Mouse (Mus musculus) cerebellum, adult 8-10 months (tissue): ENCODE data around the gene Il18.

Experiments
- DNase-seq: peaks from one replicate; pipeline ENCODE4 v3.0.0; 2022

Gene Il18

DNA sequence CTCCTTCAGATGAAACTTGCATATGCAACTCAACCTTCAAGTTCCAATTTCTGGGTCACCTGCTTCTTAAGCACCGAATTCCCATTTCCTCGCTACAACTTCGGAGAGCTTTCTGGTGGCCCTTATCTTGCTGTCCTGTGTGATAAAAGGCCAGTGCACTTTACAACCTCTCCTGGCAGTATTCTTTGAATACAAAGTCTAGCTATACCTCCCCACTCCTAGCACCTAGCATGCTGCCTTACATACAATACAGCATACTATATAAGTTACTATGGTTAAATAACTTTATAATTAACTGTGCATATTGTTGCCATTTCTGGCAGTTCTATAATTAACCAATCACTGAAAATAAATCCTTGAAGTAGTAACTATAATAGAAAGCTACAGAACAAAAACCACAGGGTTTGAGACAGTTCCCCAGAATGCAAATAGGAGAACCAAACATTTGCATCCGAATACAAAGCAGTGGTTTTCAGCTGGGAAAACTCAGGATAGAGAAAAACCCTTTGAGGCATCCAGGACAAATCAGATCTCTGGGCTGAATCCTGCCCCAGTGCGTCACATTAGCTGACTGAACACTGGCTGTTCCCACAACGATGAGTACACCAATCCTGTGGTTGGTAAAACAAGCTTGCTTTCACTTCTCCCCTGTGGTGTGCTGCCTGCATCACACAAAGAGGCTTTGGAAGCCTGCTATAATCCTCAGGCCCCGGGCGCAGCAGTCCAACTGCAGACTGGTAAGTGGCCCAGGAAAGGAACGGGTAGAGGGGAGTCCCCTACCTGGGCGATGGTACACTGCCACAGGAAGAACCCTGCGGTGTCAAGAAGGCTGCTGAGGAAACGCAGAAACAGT lies at the start of gene Il18:
Gene Il18, plus strand, starts transcription at position 587 of the 853 bp plus-strand sequence.
- DNase-seq: peak; percentile 14

DNA sequence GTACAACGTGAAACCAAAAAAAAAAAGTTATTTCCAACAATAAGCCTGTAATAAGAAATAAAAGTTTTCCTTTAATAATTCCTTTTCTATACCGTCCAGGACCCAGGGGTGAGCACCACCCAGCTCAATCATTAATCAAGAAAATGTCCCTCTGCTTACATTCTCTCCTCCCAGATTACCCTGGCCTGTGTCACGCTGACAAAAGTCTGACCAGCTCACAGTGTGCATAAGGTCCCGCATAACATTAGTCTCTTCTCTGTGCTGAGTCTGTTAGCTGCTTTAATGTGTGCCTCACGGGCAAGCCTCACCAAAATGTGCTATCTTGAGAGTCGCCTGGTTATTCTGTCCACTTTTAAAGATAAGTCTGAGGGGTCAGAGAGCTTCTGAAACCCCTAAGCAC lies 49.2 kb upstream of the Il18 start:
- DNase-seq: no peak

DNA sequence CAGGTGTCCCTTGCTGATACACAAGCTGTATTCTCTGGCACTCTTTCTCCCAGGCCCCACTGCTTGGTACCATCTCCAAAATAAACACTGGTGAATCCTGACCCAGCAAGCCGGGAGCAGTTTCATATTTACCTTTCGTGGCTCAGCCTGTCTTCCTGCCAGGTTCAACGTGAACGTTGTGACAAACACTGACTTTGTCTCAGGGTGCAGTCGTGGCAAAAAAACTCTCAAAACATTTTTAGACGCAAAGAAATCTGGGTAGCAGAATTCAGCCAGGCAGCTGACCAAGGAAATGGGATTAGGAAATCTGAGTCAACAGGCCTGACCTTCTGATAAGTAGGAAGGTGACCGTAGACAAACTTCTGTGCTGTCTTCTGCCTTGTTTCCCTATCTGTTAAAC lies 47.1 kb upstream of the Il18 start:
- no peak for DNase-seq

GRCm38 (mm10) chr9:50515462-50515861 lies 39.2 kb upstream of the Il18 start:
- no peak for DNase-seq

GRCm38 (mm10) chr9:50518781-50519180 lies 35.8 kb upstream of the Il18 start:
- DNase-seq: no peak

DNA sequence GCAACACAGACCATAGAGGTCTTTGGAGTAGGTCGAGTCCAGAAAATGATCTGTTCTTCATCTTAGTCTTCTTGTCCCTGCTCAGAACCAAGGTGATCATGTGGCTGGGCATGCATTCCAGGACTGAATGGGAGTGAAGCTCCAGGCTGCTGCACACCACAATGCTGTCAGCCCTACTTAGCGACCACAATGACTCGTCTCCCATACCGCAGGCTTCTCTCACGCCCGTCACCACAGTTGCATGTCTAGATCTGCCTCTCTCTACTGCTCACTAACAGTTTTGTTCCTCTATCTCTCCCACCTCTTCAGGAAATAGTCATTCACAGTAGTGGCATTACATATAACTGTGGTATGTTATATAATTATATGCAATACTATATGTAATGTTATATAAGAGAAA lies 33.9 kb upstream of the Il18 start:
- DNase-seq: no peak

GRCm38 (mm10) chr9:50521562-50521961 lies 33.1 kb upstream of the Il18 start:
- DNase-seq: no peak

DNA sequence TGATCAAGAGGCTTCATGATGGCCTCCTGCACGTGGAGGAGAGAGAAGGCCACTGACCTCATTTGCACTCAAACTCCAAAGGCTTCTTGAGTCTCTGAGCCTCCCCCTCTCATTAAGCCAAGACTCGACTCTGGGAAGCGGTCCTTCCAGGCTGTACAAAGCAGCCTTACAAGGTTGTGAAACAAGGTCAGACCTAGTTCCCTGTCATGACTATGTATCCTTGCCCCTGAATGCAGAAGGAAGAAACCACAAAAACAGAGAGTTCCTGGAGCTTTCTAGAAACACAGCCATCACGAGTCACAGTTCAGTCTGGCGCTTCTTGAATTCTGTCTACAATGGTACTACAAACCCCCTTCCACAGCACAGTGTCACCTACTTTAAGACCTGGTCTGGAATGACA lies 32.1 kb upstream of the Il18 start:
- DNase-seq: no peak

DNA sequence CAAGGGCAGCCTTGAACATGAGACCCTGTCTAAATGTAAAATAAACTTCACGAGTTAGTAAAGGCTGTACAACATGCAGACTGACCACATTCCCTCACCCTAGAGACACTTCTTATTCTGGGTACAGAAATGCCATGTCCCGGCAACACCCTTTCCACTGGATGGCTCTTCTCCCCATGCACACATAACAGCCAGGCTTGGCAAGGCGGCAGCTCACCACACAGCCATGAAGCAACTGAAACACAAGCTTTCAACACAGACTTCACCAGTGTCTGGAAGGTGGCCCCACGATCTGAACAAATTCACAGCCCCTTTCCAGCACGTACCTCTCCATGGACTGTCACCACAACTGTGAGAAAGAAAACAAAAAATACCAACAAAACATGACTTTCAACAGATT lies 29.7 kb upstream of the Il18 start:
- DNase-seq: no peak

DNA sequence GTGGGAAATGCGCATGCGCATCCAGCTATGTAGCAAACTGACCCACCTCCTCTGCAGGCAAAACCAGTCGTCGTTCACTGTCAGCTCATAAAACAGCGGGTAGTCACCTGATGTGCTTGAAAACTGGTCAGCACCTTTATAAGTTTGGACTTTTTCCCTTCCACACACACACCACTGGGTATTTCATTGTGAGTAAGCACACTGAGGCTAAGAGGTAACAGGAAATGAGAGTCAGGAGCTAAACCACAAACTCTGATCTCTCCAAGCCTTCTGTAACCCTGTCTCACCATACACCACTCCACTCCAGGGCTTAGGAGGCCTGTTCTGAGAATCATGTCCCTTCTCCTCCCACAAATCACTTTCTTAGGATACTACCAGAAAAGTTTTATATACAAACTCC lies 29.0 kb upstream of the Il18 start:
- DNase-seq: no peak

- DNase-seq: no peak
Observed at GRCm38 (mm10) chr9:50527860-50528259, 26.8 kb upstream of the Il18 start.

DNA sequence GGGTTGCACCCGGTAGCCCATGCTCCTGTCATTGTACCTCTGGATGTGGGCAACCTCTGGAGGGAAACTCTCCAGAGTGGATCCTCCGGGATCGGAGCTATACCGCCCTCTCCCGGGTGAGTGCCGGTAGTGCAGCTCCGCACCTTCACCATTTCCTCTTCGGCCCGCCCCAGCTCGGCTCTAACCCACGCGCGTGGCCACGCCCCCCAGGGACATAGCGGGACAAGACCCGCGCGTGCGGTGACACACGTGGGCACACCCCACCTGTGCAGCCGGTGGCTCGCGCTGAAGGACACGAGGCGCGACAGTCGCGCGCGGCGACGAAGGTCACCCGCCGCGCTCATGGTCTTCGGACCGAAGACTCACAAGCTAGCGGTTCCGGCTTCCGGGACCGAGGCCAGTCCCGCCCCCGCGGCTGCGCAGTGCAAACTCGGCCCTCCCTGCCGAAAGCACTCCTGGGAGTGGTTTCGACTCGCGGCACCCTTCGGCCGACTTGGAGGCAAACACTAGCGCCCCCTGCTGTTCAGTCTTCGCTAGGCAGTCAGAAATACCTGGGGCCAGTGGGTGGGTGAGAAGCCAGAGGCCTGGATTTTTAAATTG lies 26.2 kb upstream of the Il18 start, which contains the start of gene Pts:
Gene Pts, minus strand, starts transcription at position 432 of the 600 bp plus-strand sequence.
- DNase-seq: peak; percentile 96

DNA sequence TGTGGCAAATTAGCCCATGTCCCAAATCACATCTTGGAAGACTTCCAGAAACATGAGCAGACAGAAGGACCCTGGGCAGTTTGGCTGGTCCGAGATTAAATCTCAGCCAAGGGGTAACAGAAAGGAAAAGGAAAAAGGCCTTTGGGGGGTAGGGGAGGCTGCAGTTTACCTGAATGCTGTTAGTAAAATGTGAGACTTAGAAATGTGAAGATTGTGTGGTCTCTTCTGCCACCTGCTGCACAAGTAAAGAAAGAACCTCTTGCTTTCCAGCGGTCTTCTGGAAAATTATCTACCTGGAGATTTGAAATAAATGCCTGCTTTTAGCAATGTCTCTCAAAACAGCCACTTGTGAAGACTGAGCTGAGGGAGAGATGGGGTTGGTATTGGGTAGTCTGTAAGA lies 23.7 kb upstream of the Il18 start:
- no peak for DNase-seq

DNA sequence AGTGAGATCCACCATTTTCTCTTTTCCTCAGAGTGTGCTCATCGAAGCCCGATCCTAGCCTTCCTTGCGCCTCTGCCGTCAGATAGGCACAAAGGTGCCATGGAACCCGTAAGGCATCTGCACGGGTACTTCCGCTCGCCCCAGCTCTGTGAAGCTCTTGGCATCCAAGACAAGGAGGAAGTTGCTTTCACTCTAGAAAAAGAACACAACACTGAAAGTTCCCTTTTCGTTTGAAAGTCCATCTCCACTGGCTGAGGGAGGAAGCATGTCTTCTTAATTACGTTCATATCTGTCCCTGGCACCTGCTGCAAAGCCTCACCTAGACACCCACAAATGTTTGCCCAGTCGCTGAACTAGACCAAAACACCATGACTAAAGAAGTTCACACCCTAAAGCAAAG lies 21.3 kb upstream of the Il18 start:
- no peak for DNase-seq

DNA sequence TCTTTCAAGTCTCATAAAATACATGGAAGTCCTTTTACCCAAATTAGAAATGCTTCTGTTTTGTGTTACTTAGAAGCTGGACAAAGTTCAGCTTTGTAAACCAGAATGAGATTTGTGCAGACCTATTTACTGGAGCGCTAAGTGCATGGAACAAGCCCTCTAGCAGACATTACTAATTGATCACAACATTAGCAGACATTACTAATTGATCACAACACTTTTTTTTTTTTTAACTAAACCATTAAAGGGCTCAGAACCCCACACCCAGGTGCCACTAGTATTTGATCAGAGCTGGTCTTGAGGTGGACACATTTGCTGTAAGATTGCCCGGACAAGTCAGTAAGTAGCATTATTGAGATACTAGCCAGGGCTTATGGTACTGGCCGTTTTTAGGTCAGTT lies 20.8 kb upstream of the Il18 start:
- DNase-seq: no peak

DNA sequence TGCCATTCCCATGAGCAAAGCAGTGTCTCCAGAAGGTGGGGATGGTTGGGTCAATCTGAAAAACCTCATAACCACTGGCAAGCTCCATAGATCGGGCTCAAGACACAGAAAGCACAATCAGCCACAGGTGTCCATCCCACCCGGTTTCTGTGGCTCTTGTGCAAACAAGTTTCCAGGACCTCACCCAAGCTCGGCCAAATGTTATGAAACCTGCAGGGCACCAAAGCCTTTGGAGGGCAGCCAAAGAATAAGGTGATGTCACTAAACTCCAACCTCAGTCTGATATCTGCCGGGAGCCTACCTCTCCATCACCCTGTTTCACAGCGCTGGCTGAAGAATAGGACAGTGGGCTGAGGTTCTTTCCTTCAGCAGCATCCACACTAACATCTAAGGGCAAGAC lies 18.7 kb upstream of the Il18 start:
- DNase-seq: no peak

DNA sequence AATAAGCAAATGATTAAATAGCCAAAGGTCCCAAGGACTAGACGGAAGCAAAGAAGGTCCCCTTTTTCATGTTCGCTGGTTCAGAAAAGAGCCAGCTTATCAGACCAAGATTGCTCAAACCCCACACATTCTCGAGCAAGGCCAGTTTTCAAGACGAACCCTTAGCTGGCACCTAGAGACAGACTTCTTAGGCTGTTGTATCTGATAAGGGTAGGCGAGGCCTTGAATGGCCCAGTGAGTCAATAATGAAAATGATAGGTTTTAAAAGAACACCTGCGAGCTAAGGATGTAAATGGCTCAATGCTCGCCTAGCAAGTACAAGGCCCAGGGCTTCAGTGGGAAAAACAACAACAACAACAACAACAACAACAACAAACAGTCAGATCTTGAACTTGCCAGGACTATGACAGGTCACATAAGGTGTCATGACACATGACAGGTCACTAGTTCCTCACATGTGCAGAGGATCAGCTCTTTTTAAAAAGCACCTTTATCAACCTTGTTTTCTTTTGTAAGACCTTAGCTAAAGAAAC lies 18.0 kb upstream of the Il18 start:
- no peak for DNase-seq

DNA sequence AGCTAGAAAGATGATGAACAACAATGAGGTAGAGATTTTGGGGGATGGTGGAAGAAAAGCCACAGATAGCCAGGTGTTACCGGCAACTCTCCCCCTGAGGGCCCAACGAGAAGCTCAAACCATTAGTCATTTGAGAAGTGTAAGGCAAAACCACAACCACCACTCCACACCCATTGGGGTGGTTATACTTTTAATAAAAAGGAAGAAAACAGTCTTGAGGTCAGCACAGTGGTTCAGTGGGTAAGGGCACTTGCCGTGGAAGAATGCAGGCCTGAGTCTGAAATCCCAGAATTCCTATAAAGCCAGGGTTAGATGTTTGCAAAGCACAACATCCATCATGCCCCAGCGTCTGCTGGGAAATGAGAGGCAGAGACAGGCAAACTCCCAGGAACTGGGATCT lies 17.3 kb upstream of the Il18 start:
- no peak for DNase-seq

- DNase-seq: no peak
Observed at GRCm38 (mm10) chr9:50540170-50540569, 14.5 kb upstream of the Il18 start.

DNA sequence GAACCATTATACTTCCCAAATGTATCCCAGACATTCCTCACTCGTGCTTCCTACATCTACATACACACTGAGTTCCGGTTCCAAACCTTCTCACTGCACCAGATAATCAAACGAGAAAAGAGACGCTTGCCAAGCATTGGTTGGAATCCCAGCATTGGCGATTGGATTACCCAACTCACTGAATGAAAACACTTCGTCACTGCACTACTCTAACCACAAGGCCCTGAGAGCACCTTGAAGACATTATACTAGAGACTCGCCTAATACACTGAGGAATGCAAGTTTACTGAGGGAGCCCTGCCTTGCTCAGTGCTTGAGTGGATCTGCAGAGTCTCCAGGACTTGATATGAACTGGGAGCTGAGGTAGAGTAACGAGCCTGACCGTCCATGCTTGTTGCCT lies 12.2 kb upstream of the Il18 start:
- no peak for DNase-seq

DNA sequence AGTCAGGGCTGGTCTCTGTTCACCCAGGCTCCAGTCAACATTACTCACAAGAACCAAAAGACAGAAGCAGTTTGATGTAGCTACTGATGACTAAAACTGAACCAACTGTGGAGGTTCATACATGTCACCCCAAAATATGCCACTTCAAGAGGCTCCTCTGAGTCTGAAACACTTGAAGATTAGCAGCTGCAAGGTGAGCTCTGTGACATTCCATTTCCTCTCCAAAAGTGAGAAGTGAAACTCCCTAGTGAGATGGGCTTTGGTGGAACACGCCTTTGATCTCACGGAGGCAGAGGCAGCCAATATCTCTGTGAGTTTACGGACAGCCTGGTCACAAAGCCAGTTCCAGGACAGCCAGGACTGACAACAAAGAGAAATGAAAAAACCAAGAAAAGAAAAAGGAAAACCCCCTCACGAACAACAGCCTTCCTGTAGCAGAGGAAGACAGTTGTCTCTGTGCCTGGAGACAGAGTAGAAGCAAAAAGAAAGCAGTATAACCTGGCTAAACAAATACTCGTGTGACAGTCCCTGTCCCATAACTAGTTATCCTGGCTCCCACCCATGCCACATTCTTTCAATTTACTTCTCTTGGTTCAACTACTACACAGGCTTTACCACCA lies 6.7 kb upstream of the Il18 start:
- DNase-seq: no peak

DNA sequence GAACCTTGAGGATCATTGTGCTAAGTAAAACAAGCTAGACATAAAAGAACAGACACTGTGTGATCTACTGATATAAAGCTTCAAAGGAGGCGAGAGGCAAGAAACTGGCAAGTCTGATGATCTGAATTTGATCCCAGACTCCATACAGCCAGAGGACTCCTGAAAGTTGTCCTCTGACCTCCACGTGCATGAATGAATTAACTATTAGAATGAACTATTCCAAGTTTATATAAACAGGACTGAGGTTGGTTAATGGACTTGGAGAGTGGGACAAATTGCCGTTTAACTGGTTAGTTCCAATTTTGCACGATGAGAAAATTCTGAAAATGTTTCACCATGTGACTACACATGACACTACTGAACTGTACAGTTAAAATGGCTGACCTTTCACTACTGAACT lies 5.7 kb upstream of the Il18 start:
- DNase-seq: no peak

DNA sequence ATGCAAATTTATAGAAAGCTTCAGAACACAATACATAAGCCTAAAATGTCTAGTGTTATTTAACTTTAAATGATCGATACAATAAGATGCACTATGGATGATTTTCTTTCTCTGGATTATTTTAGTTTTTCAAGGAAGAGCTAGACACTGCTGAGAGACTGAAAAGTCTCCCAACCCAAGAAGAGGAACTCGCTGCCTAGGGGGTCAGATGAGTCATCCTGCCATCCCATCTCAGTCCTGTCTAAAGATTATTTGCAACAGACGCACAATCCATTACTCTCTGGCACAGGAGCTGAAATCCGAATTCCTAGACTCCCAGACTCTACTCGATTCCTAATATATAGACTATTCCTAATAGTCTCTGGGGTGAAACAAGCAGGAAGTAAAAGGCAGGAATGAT lies 2.4 kb upstream of the Il18 start:
- DNase-seq: no peak

DNA sequence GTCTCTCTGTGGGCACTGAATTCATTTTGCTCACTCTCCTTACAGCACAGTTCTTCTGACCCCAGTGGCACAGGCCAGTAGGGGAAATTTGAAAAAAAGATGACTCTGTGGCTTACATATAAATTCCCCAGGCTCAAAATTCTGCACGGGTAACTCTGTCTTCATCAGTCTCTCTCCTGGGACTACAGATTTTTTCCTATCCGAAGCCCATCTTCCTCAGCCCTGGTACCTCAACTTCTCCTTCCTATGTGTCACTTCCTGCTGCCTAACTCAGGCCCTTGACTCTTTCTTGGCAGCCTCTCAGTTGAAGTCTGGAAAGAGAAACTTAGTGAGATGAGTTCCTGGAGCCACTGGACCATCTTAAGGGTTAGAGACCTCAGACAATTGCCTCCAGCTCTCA lies 1.1 kb upstream of the Il18 start:
- DNase-seq: no peak
